Mouse (Mus musculus) thymus, postnatal 25 days (tissue): ENCODE measurements around the gene Ccpg1.

Experiments used
- DNase-seq: peaks from one replicate; pipeline ENCODE4 v3.0.0; 2022

The Ccpg1 gene

DNA sequence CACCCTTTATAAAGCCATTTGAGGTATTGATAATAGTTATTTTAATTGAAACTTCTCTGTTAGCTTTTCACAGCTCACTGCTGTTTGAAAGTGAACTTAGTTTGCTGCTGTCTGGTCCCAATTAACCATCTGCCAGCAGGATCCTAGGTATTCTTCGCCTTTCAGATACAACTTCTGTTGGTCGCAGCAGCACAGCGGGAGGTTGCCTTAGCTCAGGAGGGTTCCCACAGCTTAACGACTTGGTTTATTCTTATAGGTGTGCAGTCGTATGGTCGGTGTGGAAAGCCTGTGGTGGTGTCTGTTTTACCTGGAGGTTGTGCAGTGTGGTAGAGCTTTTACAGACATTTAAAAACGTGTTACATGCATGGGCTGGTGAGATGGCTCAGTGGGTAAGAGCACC lies 11.6 kb downstream of the Ccpg1 start:
- DNase-seq: no peak

DNA sequence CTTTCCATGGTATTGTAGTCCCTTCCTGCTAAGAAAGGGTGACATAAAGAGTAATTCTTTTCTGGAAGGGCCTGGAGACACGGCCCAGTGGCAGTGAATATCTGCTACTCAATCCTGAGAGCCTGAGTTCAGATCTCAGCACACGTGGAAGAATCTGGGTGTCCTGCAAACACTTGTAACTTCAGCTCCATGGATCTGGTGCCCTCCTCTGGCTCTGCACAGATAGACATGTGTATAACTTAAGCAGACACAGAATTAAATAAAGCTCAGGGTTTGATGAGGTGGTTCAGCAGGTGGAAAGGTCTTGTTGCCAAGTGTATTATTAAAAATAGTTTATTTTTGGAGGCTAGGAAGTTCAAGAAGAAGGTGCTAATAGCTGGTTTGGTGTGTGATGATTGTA lies 15.3 kb downstream of the Ccpg1 start:
- no peak for DNase-seq

DNA sequence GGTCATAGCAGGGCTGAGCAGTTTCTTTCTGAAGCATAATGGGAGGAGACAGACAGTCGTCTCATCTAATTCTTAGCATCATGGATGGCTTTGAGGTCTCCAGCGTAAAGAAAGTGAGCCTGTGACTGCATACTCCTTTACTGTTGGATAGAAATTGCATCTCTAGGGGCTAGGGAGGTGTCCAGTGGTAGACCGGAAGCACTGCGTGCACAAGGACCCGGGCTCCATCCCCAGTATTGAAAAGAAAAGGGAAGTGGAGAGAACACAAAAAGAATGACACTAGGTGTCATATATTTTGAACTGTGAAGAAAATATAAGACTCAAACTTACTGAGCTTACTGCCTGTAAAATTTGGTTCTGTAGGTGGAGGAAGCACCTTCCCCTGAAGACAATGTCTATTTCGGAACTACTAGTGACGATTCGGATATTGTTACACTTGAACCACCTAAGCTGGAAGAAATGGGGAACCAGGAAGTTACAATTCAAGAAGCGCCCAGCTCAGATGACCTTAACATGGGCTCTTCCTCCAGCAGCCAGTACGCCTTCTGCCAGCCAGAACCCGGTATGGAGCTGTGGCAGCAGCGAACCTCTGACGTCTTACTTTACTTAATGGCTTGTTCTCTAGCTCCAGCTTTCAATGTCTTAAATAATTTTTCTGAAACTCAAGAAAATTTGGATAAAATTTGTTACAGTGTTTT lies 16.2 kb downstream of the Ccpg1 start:
- DNase-seq: no peak

DNA sequence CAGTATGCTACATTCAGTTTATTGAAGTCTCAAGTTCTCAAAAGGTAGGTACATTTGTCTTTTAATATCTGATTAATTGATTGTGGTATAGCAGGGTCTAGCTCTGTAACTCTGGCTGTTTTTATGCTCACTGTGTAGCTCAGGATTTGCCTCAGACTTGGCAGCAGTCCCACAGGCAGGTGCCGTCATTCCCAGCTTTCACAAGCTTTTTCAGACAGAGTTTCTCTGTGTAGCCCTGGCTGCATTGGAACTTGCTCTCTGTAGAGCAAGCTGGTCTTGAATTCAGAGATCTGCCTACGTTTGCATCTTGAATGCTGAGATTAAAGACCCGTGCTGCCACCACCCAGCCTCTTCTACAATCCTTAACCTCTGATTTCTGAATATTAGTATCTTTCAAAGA lies 16.9 kb downstream of the Ccpg1 start:
- no peak for DNase-seq

DNA sequence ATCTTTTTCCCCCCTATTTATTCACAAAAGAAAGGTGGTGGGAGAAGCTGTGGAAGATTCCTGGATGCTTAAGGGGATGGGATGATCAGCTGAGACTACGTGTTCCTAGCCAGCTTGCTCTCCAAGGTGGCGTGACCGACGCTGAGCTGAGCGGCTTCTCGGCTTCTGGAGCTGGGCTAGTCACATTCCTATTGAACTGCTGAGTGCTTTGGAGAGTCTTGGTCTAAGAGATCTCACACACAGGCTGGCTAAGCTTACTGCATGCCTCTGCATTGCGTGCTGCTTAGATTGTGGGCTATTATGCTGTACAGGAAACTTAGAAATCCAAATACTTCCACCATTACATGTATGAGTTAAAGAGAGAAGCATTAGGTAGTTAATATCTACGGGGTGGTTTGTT lies 18.8 kb downstream of the Ccpg1 start:
- no peak for DNase-seq

DNA sequence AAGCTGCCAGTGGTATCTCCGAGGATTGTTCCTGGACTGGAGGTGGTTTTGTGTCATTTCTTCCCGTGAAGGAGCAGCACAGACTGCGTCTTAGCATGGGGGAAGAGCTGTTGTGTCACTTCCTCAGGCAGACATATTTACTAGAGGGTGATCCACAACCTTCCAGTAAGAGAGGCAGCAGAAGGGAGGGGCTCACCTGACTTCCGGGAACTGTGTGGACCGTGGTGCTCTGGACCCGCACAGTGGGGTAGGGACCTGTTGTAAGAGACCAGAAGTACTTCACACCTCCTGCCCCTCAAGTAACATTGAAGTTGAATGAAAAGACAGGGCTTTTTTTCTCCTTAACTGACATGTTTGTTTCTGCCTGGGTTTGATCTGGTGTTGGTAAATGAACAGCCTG lies 19.9 kb downstream of the Ccpg1 start:
- DNase-seq: no peak

DNA sequence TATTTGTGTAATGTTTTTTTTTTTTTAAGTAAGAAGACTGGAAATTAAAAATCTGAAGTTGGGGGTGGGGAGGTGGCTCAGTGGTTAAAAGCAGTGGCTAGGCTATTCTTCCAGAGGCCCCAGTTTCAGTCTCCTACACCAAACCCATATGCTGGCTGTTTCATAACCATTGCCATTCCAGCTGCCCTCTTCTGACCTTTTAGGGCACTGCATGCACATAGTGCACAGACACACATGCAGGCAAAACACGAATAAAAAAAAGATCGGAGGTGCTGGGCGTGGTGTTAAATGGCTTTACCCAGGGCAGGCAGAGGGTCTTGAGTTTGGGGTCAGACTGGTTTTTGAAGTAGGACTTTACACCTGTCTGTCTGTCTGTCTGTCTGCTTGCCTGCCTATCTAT lies 20.9 kb downstream of the Ccpg1 start:
- DNase-seq: peak; percentile 11

DNA sequence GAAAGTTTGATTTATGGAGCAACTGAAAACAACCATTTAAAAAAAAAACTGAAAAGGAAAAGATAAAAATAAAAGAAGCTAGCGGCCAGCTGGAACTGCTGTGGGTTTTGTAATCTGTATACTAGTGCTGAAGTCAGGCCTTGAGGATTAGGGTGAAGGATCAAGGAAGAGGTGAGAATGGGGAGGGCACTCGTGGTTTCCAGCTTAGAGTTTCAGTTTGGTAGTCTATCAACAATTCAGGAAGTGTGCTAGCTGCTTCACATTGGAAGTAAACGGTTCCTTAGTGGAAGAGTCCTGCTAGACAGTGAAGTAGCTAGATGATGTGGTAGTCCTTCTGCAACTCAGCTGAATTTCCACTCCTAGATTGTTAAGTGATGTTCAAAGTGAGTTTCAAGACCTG lies 23.2 kb downstream of the Ccpg1 start:
- no peak for DNase-seq

DNA sequence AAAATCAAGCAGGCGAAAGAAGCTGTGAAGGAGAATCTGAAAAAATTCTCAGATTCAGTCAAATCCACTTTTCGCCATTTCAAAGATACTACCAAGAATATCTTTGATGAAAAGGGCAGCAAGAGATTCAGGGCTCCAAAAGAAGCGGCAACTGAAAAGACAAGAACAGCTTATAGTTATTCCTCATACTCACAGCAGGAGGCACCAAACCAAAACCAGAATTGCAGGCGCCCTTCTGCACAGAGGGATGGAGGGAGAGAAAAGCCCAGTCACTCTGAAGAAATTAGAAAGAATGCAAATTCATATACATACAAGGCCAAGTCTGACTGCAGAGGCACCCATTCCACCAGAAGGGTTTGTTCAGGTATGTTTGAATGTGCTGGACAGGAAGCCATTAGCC lies 27.4 kb downstream of the Ccpg1 start:
- no peak for DNase-seq

DNA sequence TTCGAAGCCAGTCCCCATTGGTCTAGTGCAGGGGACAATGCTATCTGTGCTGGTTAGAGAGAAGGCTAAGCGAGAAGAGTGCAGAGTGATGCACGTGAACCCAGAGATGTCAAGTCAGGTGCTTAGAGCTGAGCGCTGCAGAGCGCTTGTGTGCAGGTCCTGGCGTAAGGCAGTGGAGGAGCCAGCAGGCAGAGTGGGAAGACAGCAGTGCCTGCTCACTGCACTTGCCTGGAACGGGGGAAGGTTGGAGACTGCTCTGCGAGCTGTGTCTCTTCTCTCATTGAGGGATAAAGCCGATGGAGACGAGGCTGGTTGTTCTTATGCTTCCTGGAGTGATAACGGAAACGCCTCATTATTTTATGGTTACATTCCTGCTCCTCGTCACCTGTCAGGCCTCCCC lies 29.5 kb downstream of the Ccpg1 start:
- no peak for DNase-seq

DNA sequence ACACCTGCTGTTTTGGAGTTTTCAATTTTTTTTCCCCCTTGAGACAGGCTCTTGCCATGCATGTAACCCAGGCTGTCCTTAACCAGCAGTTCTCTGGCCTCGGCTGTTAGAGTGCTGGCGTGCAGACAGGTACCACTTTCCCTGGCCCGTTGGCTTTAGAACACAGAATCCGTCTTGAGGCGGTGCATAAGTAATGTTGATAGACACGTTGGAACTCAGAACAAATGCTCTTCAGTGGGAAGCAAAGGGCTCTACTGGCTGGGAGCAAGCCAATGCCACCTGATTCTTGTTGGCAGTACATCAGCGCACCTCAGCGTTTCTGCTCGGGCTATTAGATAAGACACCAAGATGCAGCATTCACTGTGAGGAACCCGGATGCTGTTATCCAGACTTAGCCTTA lies 34.6 kb downstream of the Ccpg1 start:
- no peak for DNase-seq

DNA sequence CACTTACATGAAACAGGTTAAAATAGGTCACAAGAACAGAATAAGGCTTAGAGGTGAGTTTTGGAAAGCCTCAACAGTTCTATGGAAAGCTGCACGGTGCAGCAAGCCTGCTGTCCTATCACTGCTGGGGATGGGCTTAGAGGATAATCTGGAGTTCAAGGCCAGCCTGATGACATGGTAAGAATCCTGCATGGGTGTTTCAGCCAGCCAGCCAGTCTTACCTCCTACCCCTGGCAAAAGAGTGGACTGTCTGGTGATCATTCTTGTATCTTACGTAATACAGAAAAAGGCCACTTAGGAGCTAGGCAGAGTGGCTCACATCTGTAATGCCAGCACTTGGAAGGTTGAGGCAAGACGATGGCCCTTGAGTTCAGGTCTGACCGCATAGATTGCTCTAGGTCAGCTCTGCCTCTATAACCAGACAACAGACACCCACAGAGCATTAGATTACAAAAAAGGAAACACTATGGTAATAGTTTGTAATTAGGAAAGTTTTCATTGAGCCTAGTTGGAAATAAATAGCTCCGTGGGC lies 35.4 kb downstream of the Ccpg1 start:
- no peak for DNase-seq

DNA sequence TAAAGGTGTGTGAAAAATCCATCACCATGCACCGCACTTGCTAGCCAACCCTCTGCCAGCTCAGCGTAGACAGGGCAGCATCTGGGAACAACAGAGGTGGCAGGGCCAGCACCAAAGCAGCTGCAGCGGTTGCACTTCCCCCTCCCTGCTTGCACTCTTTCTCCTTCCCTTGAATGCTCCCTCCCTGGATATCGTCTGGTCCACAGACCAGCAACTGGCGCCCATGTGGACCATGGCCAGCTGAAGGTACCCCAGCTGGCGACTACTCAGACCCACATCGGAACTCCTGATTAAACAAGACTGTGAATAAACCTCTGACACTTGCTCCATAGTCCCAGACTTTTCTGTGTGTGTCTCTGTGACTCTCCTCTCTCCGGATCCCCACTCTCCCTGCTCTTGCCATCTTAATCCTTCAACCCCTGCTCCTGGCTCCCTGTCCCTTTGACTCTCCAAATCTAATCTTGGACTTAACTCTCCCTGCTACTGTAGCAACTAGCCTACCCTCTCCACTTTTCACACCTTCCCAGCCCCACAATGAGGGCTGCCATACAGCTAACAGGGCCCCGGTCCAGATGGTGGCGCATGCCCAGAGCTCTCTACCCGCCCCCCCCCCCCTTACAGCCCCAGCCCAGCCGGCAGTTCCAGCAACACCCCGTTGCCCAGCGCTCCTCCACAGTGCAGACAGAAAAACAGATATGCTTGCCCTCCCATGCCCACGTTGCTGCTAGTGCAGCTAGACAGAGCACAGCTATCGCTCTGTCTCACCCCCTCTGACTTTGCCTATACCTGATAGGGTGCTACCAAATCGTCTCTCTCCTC lies 40.8 kb downstream of the Ccpg1 start:
- no peak for DNase-seq

DNA sequence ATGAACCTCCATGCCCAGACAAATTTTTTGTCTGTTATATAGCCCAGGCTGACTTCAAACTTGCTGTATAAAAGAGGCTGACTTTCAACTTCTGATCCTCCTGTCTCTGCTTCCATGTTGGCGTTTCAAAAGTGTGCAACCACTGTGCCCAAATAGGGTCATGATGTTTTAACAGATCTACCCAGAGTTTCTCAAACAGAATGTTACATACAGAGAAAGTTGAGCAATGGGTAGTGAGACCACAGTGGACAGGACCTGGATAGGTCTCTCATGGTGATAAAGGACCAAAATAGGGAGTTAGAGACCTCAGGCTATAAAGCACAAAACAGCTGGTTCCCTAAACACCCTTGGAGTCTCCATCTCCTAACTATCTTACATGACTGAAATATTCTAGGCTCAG lies 45.2 kb downstream of the Ccpg1 start:
- DNase-seq: no peak

DNA sequence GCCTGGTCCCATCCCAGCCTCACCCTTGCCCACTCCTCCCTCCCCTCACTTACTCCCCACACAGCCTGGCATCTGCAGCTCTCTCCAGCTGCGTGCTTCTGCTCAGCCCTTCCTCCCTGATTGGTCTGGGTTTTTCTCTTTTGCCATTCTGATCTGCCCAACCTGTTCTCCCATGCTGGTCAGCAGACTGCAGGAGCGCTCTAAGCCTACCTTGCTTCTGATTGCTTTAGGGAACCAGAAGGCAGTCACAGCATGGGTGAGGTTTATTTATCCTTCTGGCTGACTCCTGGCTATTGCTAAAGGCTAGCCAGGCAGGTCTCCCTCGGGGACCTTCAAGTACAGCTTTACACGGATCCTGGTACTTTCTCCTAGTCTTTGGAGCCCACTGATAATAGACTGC lies 46.2 kb downstream of the Ccpg1 start:
- DNase-seq: no peak

DNA sequence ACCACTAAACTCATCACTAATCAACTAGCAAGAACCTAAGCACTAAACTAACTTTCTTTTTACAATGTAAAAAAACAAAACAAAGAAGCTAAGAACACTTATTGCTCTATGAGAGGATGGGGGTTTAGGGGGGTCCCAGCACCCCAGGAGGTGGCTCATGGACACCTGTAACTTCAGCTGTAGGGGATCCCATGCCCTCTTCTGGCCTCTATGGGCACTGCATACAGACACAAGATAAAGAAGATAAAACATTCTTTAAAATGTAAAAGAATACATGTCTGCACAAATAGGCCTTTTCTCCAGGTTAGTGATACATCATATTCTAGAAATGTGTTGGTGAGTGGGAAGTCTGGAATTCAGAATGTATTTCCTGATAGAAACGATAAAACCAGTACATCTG lies 48.2 kb downstream of the Ccpg1 start:
- DNase-seq: no peak

DNA sequence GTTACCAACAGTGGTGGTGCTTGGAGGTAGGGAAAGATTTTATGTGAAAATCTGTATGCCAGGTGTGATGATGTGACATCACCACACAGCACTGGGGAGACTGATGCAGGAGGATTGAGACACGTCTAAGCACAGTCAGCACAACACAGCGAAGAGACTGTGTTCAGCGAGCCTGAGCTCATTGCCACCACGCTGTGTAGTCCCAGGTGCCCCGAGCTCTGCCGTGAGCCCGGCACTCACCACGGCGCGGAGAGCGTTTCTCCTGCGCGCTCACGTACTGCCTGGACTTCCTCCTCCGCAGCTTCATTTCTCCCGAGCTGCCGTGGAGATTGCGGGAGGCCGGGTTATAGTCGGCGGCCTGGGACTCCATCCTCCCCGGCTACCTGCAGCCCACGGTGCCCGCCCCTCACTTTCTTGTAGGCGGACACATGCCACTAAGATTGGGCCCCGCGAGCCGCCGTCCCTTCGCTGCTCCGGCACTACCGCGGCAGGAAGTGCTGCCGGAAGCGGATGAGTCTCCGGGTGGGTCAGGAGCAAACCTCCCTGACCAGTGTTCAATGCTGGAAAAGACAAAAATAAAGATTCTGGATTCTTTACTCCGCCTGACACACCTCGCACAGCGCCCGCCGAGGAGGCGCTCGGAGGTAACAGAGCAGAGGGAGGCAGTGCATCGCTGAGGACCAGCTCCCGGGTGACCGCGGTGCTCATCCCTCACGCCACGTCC lies 54.2 kb downstream of the Ccpg1 start:
- DNase-seq: peak; percentile 95

DNA sequence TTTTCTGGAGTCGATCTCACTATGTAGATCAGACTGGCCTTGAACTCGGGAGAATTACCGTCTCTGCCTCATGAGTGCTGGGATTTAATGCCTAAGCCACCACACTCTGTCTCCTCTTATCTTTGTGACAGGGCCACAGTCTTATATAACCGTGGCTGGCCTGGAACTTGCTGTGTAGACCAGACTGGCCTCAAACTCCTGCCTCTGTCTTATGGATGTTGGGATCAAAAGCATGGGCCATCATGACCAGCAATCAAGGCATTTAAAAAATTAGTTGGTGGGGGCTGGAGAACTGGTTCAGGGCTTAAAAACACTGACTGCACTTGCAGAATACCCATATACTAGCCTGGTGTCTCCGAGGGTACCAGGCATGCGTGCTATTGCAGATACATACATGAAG lies 54.9 kb downstream of the Ccpg1 start, which contains the start of gene Pigb:
Gene Pigb, minus strand, starts transcription at position 299 of the 400 bp plus-strand sequence.
- no peak for DNase-seq

DNA sequence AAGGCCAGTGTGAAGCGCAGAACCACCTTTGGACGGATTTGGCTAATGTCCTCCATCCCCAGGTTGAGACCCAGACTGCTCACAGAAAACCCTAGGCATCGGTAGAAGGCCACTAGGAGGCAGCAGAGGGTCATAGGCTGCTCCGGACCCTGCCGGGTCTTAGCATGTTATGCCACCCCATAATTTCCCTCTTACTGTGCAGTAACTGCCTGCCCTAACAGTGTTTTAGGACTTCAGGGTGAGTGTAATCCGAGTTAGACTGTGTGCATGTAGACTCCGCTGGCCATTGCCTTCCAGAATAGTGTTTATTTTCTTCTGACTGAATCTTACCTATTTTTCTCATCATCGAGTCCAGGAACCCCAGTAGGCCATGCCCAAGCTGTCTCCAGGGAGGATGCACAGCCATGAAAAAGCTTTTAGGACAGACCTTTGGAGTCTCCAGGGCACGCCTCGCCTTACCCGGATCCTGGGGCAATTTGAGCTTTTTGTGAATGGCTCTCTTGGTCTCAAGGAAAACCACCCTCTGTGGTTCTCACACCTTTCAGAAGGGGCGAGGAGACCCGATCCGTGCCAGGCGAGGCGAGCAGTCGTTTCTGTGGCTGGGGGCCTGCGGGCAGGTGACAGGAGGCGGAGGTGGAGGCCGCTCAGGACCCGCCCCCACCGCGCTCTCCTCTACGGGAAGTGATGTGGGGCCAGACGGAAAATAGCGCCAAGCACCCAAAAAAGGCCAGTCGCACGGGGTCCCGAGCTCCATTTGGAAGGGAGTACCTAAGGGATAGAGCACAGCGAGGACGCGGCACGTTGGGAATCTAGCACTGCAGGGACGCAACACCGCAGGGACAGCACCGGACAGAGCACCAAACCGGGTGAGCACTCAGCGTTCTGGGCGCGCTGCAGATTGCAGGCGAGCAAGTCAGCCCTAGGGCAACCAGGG lies 59.2 kb downstream of the Ccpg1 start, which contains the start of gene Rab27a:
Gene Rab27a, plus strand, starts transcription at position 709 of the 934 bp plus-strand sequence.
- peak; percentile 90 for DNase-seq

DNA sequence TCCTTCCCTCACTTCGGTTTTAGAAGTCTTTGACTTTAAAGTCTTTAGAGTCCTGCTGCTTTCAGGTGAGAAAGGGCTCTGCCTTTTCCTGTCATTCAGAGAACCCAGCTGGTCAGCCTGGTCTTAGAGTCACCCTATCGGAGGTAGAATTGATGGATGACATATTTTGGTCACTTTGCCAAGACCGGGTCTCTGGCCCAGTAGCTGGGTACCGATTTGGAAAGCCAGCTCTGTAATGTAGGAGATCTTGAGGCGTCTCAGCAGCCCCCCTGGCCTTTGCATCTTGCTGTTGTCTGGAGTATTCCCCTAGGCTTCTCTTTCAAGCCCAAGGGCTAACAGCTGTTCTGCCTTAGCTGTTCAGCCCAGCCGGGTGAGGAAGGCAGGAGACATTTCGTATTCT lies 60.0 kb downstream of the Ccpg1 start:
- peak; percentile 29 for DNase-seq

DNA sequence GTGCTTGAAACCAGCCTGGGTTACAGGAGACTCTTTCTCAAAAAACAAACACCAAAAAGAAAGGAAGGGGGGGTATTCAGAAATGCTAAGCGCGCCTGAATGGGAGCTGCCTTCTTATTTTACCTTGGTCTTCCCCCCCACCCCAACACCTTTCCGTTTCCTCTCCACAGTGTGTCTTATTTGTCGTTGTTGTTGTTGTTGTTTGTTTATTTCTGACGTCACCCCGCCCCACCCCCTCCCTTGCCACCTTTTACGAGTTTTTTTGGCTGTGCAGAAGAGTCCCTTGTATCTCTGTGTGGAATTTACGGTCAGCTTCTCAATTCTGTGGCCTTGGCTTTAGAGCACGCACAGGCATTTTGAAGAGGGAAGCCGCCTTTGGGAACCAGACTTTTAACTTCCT lies 60.5 kb downstream of the Ccpg1 start:
- no peak for DNase-seq

DNA sequence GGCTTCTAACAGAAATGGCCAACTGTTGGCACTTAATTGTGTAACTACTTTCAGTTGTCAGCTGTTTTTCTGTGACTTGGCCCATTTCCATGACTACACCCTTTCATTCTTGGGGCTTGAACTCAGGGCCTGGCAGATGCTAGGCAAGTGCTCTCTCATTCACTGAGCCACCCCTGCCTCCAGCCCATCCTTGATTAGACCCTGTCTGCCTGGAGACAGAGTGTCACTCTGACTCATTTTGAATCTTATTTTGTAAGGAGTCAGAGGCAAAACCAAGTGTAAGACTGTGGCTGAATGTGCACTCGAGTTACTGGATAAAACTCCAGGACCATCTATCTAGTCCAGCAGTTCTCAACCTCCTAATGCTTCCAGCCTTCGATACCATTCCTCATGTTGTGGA lies 62.7 kb downstream of the Ccpg1 start:
- DNase-seq: no peak
